Mouse (Mus musculus) hematopoietic multipotent progenitor cell, adult 10-12 weeks (in vitro differentiated cells): Measurements from ENCODE around the gene Tbx4. TPM values are rescaled to one million over a fixed set of nuclear protein-coding genes. Genes with fewer than 3 reads are reported as not detected.

Source experiments
- polyA plus RNA-seq: library from polyadenylated mRNA; stranded (reverse); fragments of >175 nt; gene quantifications from 2 replicates; pipeline ENCODE4 v1.2.3, GENCODE M21; 2012; ENCODE audit warnings: low replicate concordance

The Tbx4 gene
- polyA plus RNA-seq, result 0.04 TPM in 1 of 2 replicates, not detected in the other

DNA sequence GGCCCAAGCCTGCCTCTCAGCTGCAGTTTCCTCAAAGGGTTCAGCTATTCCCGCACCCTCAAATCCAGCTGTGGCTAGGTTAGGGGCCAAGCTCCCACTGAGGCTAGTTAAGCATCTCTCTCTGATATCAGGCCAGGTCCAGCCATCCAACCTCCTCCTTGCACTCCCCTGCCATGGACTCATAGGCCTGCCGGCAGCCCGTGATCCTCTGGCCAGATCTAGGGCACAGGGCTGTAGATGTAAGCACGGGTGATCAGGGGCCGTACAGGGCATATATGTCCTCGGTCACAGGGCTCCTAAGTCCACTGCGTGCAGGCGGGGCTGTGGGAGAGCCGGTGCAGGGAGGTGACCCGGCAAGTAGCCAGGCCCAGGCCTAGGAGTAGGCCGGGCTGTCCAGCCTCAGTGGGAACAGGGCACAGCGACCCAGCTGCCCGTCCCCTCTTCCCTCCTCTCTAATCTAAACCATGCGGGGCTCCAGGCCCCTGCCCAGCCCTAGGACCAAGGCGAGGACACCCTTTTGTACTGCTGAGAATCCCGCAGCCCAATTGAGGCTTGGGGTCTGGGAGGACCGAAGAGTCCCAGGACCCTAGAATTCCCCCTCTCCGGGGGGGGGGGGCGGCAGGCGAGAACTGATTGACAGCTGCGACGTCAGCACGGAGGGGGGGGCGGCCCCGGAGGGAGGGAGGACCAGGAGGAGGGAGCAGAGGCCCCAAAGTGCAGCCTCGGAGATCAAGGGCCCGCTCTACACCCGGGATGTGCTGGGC is at the start of gene Tbx4:
Gene Tbx4, plus strand, starts transcription at position 758 of the 764 bp plus-strand sequence.

GRCm38 (mm10) chr11:85850233-85850632 is 36.0 kb upstream of the Tbx4 start, which contains the start of gene Gm11444:
TSS of gene Gm11444 (minus strand) at chr11:85850333.

Other genes with a start within 250 kb of the Tbx4 start
- 0.47 and 1.3 TPM in 2 replicates for gene Tbx2, start 53.9 kb upstream of the Tbx4 start, polyA plus RNA-seq
- not detected in 2 replicates for gene Gm11444, start 36.1 kb upstream of the Tbx4 start, polyA plus RNA-seq